18 mouse cellular contexts compared by ENCODE assay signal in the genomic region with DNA sequence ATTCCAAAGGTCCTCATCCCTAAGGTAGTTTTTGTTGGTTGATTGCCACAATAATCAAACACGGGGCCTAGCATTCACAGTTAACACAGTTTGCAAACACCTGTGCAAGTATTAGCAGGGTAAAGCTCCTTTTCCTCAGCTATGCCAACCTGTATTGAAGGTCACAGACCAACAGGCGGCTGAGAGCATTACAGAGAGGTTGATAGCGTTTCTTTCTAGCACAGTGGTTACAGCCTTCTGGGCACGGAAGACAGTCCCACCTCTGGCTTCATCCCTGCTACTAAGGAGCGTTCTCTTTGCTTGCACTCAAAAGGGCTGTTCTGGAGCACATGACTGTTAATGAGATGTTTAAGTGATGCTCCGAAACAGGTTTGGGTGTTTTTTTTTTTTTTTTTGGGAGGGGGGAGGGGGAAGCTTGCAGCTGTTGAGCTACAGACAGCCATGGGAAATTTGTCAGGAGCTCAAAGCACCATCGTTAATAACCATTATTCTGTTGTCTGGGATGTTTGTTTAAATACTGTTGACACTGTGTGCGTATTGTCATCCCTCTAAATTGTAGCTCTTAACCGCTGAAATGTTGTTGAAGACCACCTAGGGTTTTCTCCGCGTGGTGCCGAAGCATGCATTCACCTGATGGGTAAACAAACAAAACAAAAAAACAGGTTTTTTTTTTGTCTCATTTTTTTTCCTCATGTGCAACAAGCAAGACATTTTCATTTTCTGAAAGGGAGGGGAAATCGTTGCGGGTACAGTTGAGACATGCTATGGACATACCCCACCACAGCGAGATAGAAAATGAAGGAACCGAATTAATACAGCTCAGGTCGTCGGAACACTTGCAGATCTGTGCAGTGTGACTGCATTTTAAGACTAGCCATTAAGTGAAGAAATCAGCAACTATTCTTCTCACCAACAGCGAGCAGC. TPM values are rescaled to one million over a fixed set of nuclear protein-coding genes. Genes with fewer than 3 reads are reported as not detected.
DNase-seq lines count a peak whose midpoint lies in the region; ATAC-seq and TF ChIP-seq lines count a peak whose summit lies in the region.
"Had no signal": no experiment of that assay in that cellular context is flagged by ENCODE, and none has a peak within 500 bp of the region (broad histone marks: within the 10 kb centered on the region; RNA-seq: fewer than 3 reads in every experiment).

No protein-coding gene starts in this region.

- H3K9me3 ChIP-seq in hindbrain, embryonic 10.5 days, result peaks cover 4% of the 10 kb centered on the region
- 0 out of 2 replicates have a peak, but pooled peaks cover 2% of the 10 kb centered on the region for H3K9me3 ChIP-seq in hindbrain, embryonic 16.5 days (ENCODE audit: control insufficient read depth, low read length)
- no peaks in the 10 kb centered on the region for H3K9me3 ChIP-seq in forebrain, embryonic 14.5 days (replicated peaks; ENCODE audit: control insufficient read depth, low read length)
- no peaks in the 10 kb centered on the region for H3K9me3 ChIP-seq in midbrain, embryonic 16.5 days (replicated peaks; ENCODE audit: control insufficient read depth, low read length, poor library complexity, severe bottlenecking)

- no peak overlapping the region for H3K9ac ChIP-seq in hindbrain, embryonic 16.5 days (ENCODE audit: low read depth, low read length)
- H3K9ac ChIP-seq in forebrain, embryonic 14.5 days (ENCODE audit: low read length), result peak overlapping the region; percentile 49
- H3K9ac ChIP-seq in midbrain, embryonic 16.5 days (ENCODE audit: low read depth, low read length), result no peak overlapping the region

- 1% methylated on average over 19 of the region's 19 CpGs for WGBS in hindbrain, embryonic 10.5 days
- 2% methylated on average over 19 of the region's 19 CpGs for WGBS in hindbrain, embryonic 16.5 days
- WGBS in forebrain, embryonic 14.5 days, result 1% methylated on average over 19 of the region's 19 CpGs
- WGBS in midbrain, embryonic 16.5 days, result 4% methylated on average over 19 of the region's 19 CpGs
- 11% methylated on average over 19 of the region's 19 CpGs for WGBS in thymus, adult 2 months

- peak overlapping the region; percentile 45 for H3K4me3 ChIP-seq in hindbrain, embryonic 10.5 days
- no peak overlapping the region for H3K4me3 ChIP-seq in hindbrain, embryonic 16.5 days (ENCODE audit: low read length)
- H3K4me3 ChIP-seq in forebrain, embryonic 14.5 days (ENCODE audit: low read depth, low read length), result peak overlapping the region; percentile 39
- H3K4me3 ChIP-seq in midbrain, embryonic 16.5 days (ENCODE audit: low read depth, low read length), result no peak overlapping the region
- no peak overlapping the region for H3K4me3 ChIP-seq in thymus, adult 2 months (ENCODE audit: control insufficient read depth, insufficient read depth, low read length)

- H3K4me1 ChIP-seq in hindbrain, embryonic 10.5 days (replicated peaks), result peaks cover 29% of the 10 kb centered on the region
- peaks cover 6% of the 10 kb centered on the region; the same call in 1 of the 2 replicates for H3K4me1 ChIP-seq in hindbrain, embryonic 16.5 days (ENCODE audit: control insufficient read depth, insufficient read depth, low read depth, low read length)
- H3K4me1 ChIP-seq in forebrain, embryonic 14.5 days (ENCODE audit: control insufficient read depth, insufficient read depth, low read length), result peaks cover 41% of the 10 kb centered on the region
- H3K4me1 ChIP-seq in midbrain, embryonic 16.5 days (ENCODE audit: control insufficient read depth, insufficient read depth, low read length), result peaks cover 9% of the 10 kb centered on the region; the same call in 1 of the 2 replicates
- H3K4me1 ChIP-seq in thymus, adult 2 months (replicated peaks; ENCODE audit: control insufficient read depth, insufficient read depth, low read length), result no peaks in the 10 kb centered on the region

- peaks cover 100% of the 10 kb centered on the region for H3K27me3 ChIP-seq in hindbrain, embryonic 10.5 days (ENCODE audit: insufficient read depth, poor library complexity, severe bottlenecking)
- peaks cover 74% of the 10 kb centered on the region for H3K27me3 ChIP-seq in hindbrain, embryonic 16.5 days (replicated peaks; ENCODE audit: control insufficient read depth, insufficient read depth, low read length)
- H3K27me3 ChIP-seq in forebrain, embryonic 14.5 days (replicated peaks; ENCODE audit: control insufficient read depth, insufficient read depth, low read length), result peaks cover 4% of the 10 kb centered on the region; the same call in 1 of the 2 replicates
- H3K27me3 ChIP-seq in midbrain, embryonic 16.5 days (ENCODE audit: control insufficient read depth, insufficient read depth, low read depth, low read length), result peaks cover 71% of the 10 kb centered on the region
- H3K27me3 ChIP-seq in thymus, adult 2 months (ENCODE audit: control insufficient read depth, insufficient read depth, low read length), result peaks cover 42% of the 10 kb centered on the region

- no peak for DNase-seq in hindbrain, embryonic 10.5 days (ENCODE audit: low spot score)
- DNase-seq in brain, embryonic 14.5 days (ENCODE audit: low read depth), result peak; percentile 65
- DNase-seq in forebrain, embryonic 14.5 days (ENCODE audit: low spot score), result peak; percentile 45
- DNase-seq in thymus, adult 2 months, result no peak
- no peak for DNase-seq in ovary, postnatal 14 days (ENCODE audit: low spot score)
- DNase-seq: cerebellum, adult 18-20 months; heart, adult 18-20 months; heart, postnatal 4 days; kidney, adult 18-20 months; spleen, adult 18-20 months; thymus, adult 18-20 months had no signal

- no peak for TF ChIP-seq POLR2A in brain, embryonic 14.5 days (IDR thresholded peaks at IDR 0.05; ENCODE audit: borderline replicate concordance, extremely low read depth, insufficient read depth, insufficient read length, poor library complexity, severe bottlenecking)
- TF ChIP-seq POLR2A in thymus, adult 2 months (IDR thresholded peaks at IDR 0.05; ENCODE audit: control insufficient read depth, extremely low read depth, insufficient read depth, low read length, poor library complexity), result no peak

- ATAC-seq in hindbrain, embryonic 16.5 days, result no peak
- no peak for ATAC-seq in forebrain, embryonic 14.5 days
- peak; percentile 51; the same call in 1 of the 2 replicates for ATAC-seq in midbrain, embryonic 16.5 days
- no peak for ATAC-seq in megakaryocyte-erythroid progenitor cell, adult 5-6 weeks (replicated peaks; ENCODE audit: low FRiP score, low TSS enrichment, poor library complexity, severe bottlenecking)
- ATAC-seq: activated CD4-positive, CD25-positive, alpha-beta regulatory T cell, adult 4 months had no signal

- H3K4me2 ChIP-seq in hindbrain, embryonic 16.5 days (ENCODE audit: low read length), result no peak overlapping the region
- H3K4me2 ChIP-seq in forebrain, embryonic 14.5 days (ENCODE audit: low read length), result peak overlapping the region; percentile 79
- H3K4me2 ChIP-seq in midbrain, embryonic 16.5 days (ENCODE audit: low read length), result peak overlapping the region; percentile 45

- H3K27ac ChIP-seq in hindbrain, embryonic 10.5 days, result no peak overlapping the region
- no peak overlapping the region for H3K27ac ChIP-seq in hindbrain, embryonic 16.5 days (ENCODE audit: low read depth, low read length)
- peak overlapping the region; percentile 55; the same call in 1 of the 2 replicates for H3K27ac ChIP-seq in forebrain, embryonic 14.5 days (ENCODE audit: low read depth, low read length)
- no peak overlapping the region for H3K27ac ChIP-seq in midbrain, embryonic 16.5 days (ENCODE audit: low read length)
- H3K27ac ChIP-seq in thymus, adult 2 months (ENCODE audit: control insufficient read depth, insufficient read depth, low read length), result no peak overlapping the region

- H3K36me3 ChIP-seq in hindbrain, embryonic 10.5 days, result no peaks in the 10 kb centered on the region
- no peaks in the 10 kb centered on the region for H3K36me3 ChIP-seq in hindbrain, embryonic 16.5 days (ENCODE audit: control insufficient read depth, insufficient read depth, low read length)
- H3K36me3 ChIP-seq in forebrain, embryonic 14.5 days (ENCODE audit: control insufficient read depth, insufficient read depth, low read length), result no peaks in the 10 kb centered on the region
- no peaks in the 10 kb centered on the region for H3K36me3 ChIP-seq in midbrain, embryonic 16.5 days (ENCODE audit: control insufficient read depth, insufficient read depth, low read length)
- no peaks in the 10 kb centered on the region for H3K36me3 ChIP-seq in thymus, adult 2 months (ENCODE audit: control insufficient read depth, insufficient read depth, low read length)

- no peak for TF ChIP-seq CTCF in brain, embryonic 14.5 days (IDR thresholded peaks at IDR 0.05; ENCODE audit: borderline replicate concordance, extremely low read depth, insufficient read depth, insufficient read length)
- no peak for TF ChIP-seq CTCF in thymus, adult 2 months (IDR thresholded peaks at IDR 0.05; ENCODE audit: borderline replicate concordance, control insufficient read depth, extremely low read depth, insufficient read depth, low read length, poor library complexity)

RNA-seq across cellular contexts. Expression of a gene that starts 6.9 kb away (rescaled TPM):
- polyA plus RNA-seq in hindbrain, embryonic 10.5 days (2016; fragmentation: Nextera tagmentation; extraction: Ambion mirVana), result 15.3 and 16.1 TPM in 2 replicates
- polyA plus RNA-seq in hindbrain, embryonic 16.5 days (2015; fragmentation: Nextera tagmentation; extraction: Ambion mirVana), result 36.4 and 38.4 TPM in 2 replicates
- 29.2 and 37.4 TPM in 2 replicates for polyA plus RNA-seq in brain, embryonic 14.5 days (2012; rRNA removed)
- polyA plus RNA-seq in forebrain, embryonic 14.5 days (2014; fragmentation: Nextera tagmentation; extraction: Ambion mirVana), result 54.2 and 54.9 TPM in 2 replicates
- polyA plus RNA-seq in midbrain, embryonic 16.5 days (2015; fragmentation: Nextera tagmentation; extraction: Ambion mirVana), result 39.9 and 43.7 TPM in 2 replicates
- 63.0 and 69.4 TPM in 2 replicates for polyA plus RNA-seq in thymus, adult 2 months (2012; rRNA removed)
- 20.9 and 44.1 TPM in 2 replicates for total RNA-seq in megakaryocyte-erythroid progenitor cell, adult 5-6 weeks (2014; fragmentation: Nextera tagmentation)
- total RNA-seq in megakaryocyte-erythroid progenitor cell, adult 5-6 weeks (2017), result 33.5 and 48.7 TPM in 2 replicates

RNA-seq across cellular contexts. Expression of a gene that starts 7.1 kb away (rescaled TPM):
- 1.2 and 3.0 TPM in 2 replicates for polyA plus RNA-seq in hindbrain, embryonic 10.5 days (2016; fragmentation: Nextera tagmentation; extraction: Ambion mirVana)
- polyA plus RNA-seq in hindbrain, embryonic 16.5 days (2015; fragmentation: Nextera tagmentation; extraction: Ambion mirVana), result 0.13 and 0.99 TPM in 2 replicates
- 14.6 and 34.7 TPM in 2 replicates for polyA plus RNA-seq in brain, embryonic 14.5 days (2012; rRNA removed)
- 33.2 and 39.4 TPM in 2 replicates for polyA plus RNA-seq in forebrain, embryonic 14.5 days (2014; fragmentation: Nextera tagmentation; extraction: Ambion mirVana)
- 5.2 and 5.6 TPM in 2 replicates for polyA plus RNA-seq in midbrain, embryonic 16.5 days (2015; fragmentation: Nextera tagmentation; extraction: Ambion mirVana)
- not detected in 2 replicates for polyA plus RNA-seq in thymus, adult 2 months (2012; rRNA removed)
- total RNA-seq in megakaryocyte-erythroid progenitor cell, adult 5-6 weeks (2014; fragmentation: Nextera tagmentation), result not detected in 2 replicates
- not detected in 2 replicates for total RNA-seq in megakaryocyte-erythroid progenitor cell, adult 5-6 weeks (2017)
- total RNA-seq: heart, adult 18-20 months; heart, postnatal 4 days had no signal
- polyA plus RNA-seq: activated CD4-positive, CD25-positive, alpha-beta regulatory T cell, adult 4 months; large intestine, adult 2 months; liver, embryonic 11.5 days; lung, embryonic 16.5 days had no signal

Comparison
In these comparisons a context has a peak if more than half of its experiments do, and no peak if none do; other contexts are left out.
1. H3K4me3 ChIP-seq: peak in hindbrain, embryonic 10.5 days (single experiment) and forebrain, embryonic 14.5 days (single experiment); none in hindbrain, embryonic 16.5 days (single experiment), midbrain, embryonic 16.5 days (single experiment) and thymus, adult 2 months (single experiment).
2. DNase-seq: peak in brain, embryonic 14.5 days (single experiment) and forebrain, embryonic 14.5 days (single experiment); none in hindbrain, embryonic 10.5 days (single experiment), thymus, adult 2 months (single experiment) and ovary, postnatal 14 days (single experiment).